Mouse (Mus musculus): Measurements from ENCODE around the gene Zfp82.

DNA sequence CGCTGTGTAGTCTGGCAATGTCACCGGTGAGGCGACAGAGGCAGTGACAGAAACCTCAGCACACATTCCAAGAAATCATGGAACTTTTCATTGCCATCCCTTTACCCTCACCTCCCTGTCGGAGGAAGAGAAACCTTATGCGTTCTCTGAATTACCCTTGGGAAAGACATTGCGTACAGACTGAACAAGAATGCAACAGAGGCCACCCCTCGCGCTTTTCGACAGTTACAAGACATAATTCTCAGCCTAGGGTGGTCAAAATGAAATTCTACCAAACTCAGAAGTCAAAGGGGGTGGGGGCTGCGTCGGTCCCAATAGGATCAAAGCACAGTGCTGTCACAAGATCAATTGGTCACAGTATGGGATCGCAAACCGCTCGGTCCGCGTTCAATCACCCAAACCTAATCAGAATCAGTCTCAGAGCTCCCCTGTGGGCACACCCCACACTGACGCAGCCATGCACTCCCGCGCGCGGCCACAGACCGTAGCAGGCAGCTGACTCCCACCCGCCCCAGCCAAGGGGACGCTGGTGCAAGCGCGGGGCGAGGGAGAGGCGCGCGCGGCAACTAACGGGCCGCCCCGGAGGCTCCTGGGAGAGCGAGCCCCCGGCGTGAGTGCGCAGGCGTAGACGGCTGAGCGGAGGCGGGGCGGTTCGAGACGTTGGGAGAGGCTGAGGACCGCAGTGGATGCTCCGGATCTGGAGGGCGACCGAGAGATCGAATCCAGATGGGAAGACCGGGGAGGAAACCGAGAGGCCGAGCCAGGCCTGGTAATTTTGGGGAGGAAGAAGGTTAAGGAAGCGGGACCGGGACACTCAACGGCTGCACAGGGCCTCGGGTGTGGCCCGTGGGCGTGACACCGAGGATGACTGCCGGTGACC, 48.8 kb upstream of the Zfp82 start, which contains the start of gene Zfp382:
- 0 out of 2 replicates have a peak, but pooled peaks have one; percentile 9 for TF ChIP-seq CTCF (IDR thresholded peaks at IDR 0.05; ENCODE audit: low read depth)
- no peak for TF ChIP-seq EP300 (IDR thresholded peaks at IDR 0.05; ENCODE audit: low read depth)
